Mouse (Mus musculus): ENCODE data around the gene Esrp2. TPM values are rescaled to one million over a fixed set of nuclear protein-coding genes. Genes with fewer than 3 reads are reported as not detected.

The Esrp2 gene
- polyA plus RNA-seq, 1 experiment from 2014 or later: 44.1 TPM

GRCm38 (mm10) chr8:106131488-106132222 is 5.1 kb downstream of the Esrp2 start:
- Histone ChIP-seq H3K4me2 (no peak overlapping the region), H3K4me1 (peaks cover 20% of the 10 kb centered on the region), H3K27me3 (peaks cover 23% of the 10 kb centered on the region), H3K4me3 (no peak overlapping the region), H3K9ac (no peak overlapping the region), H3K36me3 (peaks cover 53% of the 10 kb centered on the region), H3K9me3 (no peaks in the 10 kb centered on the region), H3K27ac (no peak overlapping the region)
- no peak for ATAC-seq (ENCODE audit: borderline replicate concordance, extremely low read depth, low FRiP score, low TSS enrichment)
- 75% methylated on average over 7 of the region's 7 CpGs for WGBS

- Histone ChIP-seq H3K9me3 (no peaks in the 10 kb centered on the region), H3K27ac (no peak overlapping the region), H3K9ac (no peak overlapping the region), H3K4me2 (no peak overlapping the region), H3K4me1 (peaks cover 13% of the 10 kb centered on the region), H3K4me3 (no peak overlapping the region), H3K36me3 (peaks cover 53% of the 10 kb centered on the region), H3K27me3 (peaks cover 17% of the 10 kb centered on the region)
- WGBS: 90% methylated on average over 4 of the region's 4 CpGs
- no peak for ATAC-seq (ENCODE audit: borderline replicate concordance, extremely low read depth, low FRiP score, low TSS enrichment)
Observed at GRCm38 (mm10) chr8:106131021-106131420, 5.8 kb downstream of the Esrp2 start.

- Histone ChIP-seq H3K9me3 (no peaks in the 10 kb centered on the region), H3K4me2 (no peak overlapping the region), H3K4me3 (no peak overlapping the region), H3K36me3 (peaks cover 53% of the 10 kb centered on the region), H3K27ac (no peak overlapping the region), H3K9ac (no peak overlapping the region), H3K27me3 (peaks cover 12% of the 10 kb centered on the region), H3K4me1 (peaks cover 13% of the 10 kb centered on the region)
- no peak for ATAC-seq (ENCODE audit: borderline replicate concordance, extremely low read depth, low FRiP score, low TSS enrichment)
- 71% methylated on average over 2 of the region's 2 CpGs for WGBS
Observed at GRCm38 (mm10) chr8:106130505-106130904, 6.3 kb downstream of the Esrp2 start.

GRCm38 (mm10) chr8:106129997-106130396 is 6.8 kb downstream of the Esrp2 start:
- peaks cover 53% of the 10 kb centered on the region for H3K36me3 ChIP-seq
- H3K4me3 ChIP-seq: no peak overlapping the region
- 84% methylated on average over 2 of the region's 2 CpGs for WGBS
- peaks cover 13% of the 10 kb centered on the region for H3K4me1 ChIP-seq
- H3K27me3 ChIP-seq: peaks cover 7% of the 10 kb centered on the region
- H3K9me3 ChIP-seq: no peaks in the 10 kb centered on the region
- no peak overlapping the region for H3K4me2 ChIP-seq
- no peak for ATAC-seq (ENCODE audit: borderline replicate concordance, extremely low read depth, low FRiP score, low TSS enrichment)
- H3K9ac ChIP-seq: no peak overlapping the region
- H3K27ac ChIP-seq: no peak overlapping the region

GRCm38 (mm10) chr8:106129232-106129930 is 7.4 kb downstream of the Esrp2 start:
- no peak overlapping the region for H3K27ac ChIP-seq
- H3K4me2 ChIP-seq: no peak overlapping the region
- H3K4me1 ChIP-seq: peaks cover 11% of the 10 kb centered on the region
- H3K9me3 ChIP-seq: no peaks in the 10 kb centered on the region
- H3K36me3 ChIP-seq: peaks cover 53% of the 10 kb centered on the region
- peaks cover under 1% of the 10 kb centered on the region; the same call in 1 of the 2 replicates for H3K27me3 ChIP-seq
- no peak overlapping the region for H3K4me3 ChIP-seq
- no peak for ATAC-seq (ENCODE audit: borderline replicate concordance, extremely low read depth, low FRiP score, low TSS enrichment)
- H3K9ac ChIP-seq: no peak overlapping the region

- no peaks in the 10 kb centered on the region for H3K27me3 ChIP-seq
- no peaks in the 10 kb centered on the region for H3K4me1 ChIP-seq
- H3K9ac ChIP-seq: no peak overlapping the region
- no peaks in the 10 kb centered on the region for H3K9me3 ChIP-seq
- H3K4me3 ChIP-seq: no peak overlapping the region
- H3K27ac ChIP-seq: no peak overlapping the region
- peaks cover 58% of the 10 kb centered on the region for H3K36me3 ChIP-seq
- no peak overlapping the region for H3K4me2 ChIP-seq
- no peak for ATAC-seq (ENCODE audit: borderline replicate concordance, extremely low read depth, low FRiP score, low TSS enrichment)
- WGBS: 84% methylated on average over 10 of the region's 10 CpGs
Observed at GRCm38 (mm10) chr8:106127882-106128410, 8.8 kb downstream of the Esrp2 start.

- no peak for ATAC-seq (ENCODE audit: borderline replicate concordance, extremely low read depth, low FRiP score, low TSS enrichment)
- Histone ChIP-seq H3K27ac (no peak overlapping the region), H3K4me1 (no peaks in the 10 kb centered on the region), H3K36me3 (peaks cover 51% of the 10 kb centered on the region), H3K4me3 (no peak overlapping the region), H3K9me3 (no peaks in the 10 kb centered on the region), H3K9ac (no peak overlapping the region), H3K27me3 (no peaks in the 10 kb centered on the region), H3K4me2 (no peak overlapping the region)
- WGBS: 64% methylated on average over 3 of the region's 3 CpGs
Observed at GRCm38 (mm10) chr8:106127054-106127453, 9.7 kb downstream of the Esrp2 start.

- H3K27ac ChIP-seq: no peak overlapping the region
- no peak overlapping the region for H3K4me2 ChIP-seq
- 100% methylated on average over 1 of the region's 1 CpGs for WGBS
- H3K4me3 ChIP-seq: no peak overlapping the region
- H3K36me3 ChIP-seq: peaks cover 47% of the 10 kb centered on the region
- no peak overlapping the region for H3K9ac ChIP-seq
- H3K4me1 ChIP-seq: no peaks in the 10 kb centered on the region
- H3K9me3 ChIP-seq: no peaks in the 10 kb centered on the region
- no peak for ATAC-seq (ENCODE audit: borderline replicate concordance, extremely low read depth, low FRiP score, low TSS enrichment)
- H3K27me3 ChIP-seq: no peaks in the 10 kb centered on the region
Observed at GRCm38 (mm10) chr8:106126055-106126454, 10.7 kb downstream of the Esrp2 start.

- no peaks in the 10 kb centered on the region for H3K9me3 ChIP-seq
- H3K27ac ChIP-seq: no peak overlapping the region
- no peak overlapping the region for H3K4me2 ChIP-seq
- H3K36me3 ChIP-seq: peaks cover 29% of the 10 kb centered on the region
- no peak for ATAC-seq (ENCODE audit: borderline replicate concordance, extremely low read depth, low FRiP score, low TSS enrichment)
- H3K4me3 ChIP-seq: no peak overlapping the region
- H3K27me3 ChIP-seq: no peaks in the 10 kb centered on the region
- no peaks in the 10 kb centered on the region for H3K4me1 ChIP-seq
- H3K9ac ChIP-seq: no peak overlapping the region
- WGBS: 82% methylated on average over 3 of the region's 3 CpGs
Observed at GRCm38 (mm10) chr8:106123443-106123842, 13.3 kb downstream of the Esrp2 start.

- peaks cover 5% of the 10 kb centered on the region for H3K4me1 ChIP-seq
- peaks cover 29% of the 10 kb centered on the region for H3K36me3 ChIP-seq
- no peaks in the 10 kb centered on the region for H3K27me3 ChIP-seq
- no peak for ATAC-seq (ENCODE audit: borderline replicate concordance, extremely low read depth, low FRiP score, low TSS enrichment)
- no peak overlapping the region for H3K4me3 ChIP-seq
- H3K4me2 ChIP-seq: no peak overlapping the region
- H3K27ac ChIP-seq: no peak overlapping the region
- H3K9ac ChIP-seq: no peak overlapping the region
- H3K9me3 ChIP-seq: no peaks in the 10 kb centered on the region
- WGBS: 93% methylated on average over 3 of the region's 3 CpGs
Observed at GRCm38 (mm10) chr8:106115897-106116296, 20.9 kb downstream of the Esrp2 start.

- Histone ChIP-seq H3K36me3 (peaks cover 49% of the 10 kb centered on the region), H3K9me3 (no peaks in the 10 kb centered on the region), H3K4me2 (no peak overlapping the region), H3K4me1 (peaks cover 5% of the 10 kb centered on the region), H3K9ac (no peak overlapping the region), H3K4me3 (no peak overlapping the region), H3K27ac (peak overlapping the region; percentile 59; the same call in 1 of the 2 replicates), H3K27me3 (no peaks in the 10 kb centered on the region)
- WGBS: 70% methylated on average over 1 of the region's 1 CpGs
- no peak for ATAC-seq (ENCODE audit: borderline replicate concordance, extremely low read depth, low FRiP score, low TSS enrichment)
Observed at GRCm38 (mm10) chr8:106112514-106112913, 24.3 kb downstream of the Esrp2 start.

GRCm38 (mm10) chr8:106112041-106112440 is 24.7 kb downstream of the Esrp2 start:
- H3K4me2 ChIP-seq: no peak overlapping the region
- peaks cover 5% of the 10 kb centered on the region for H3K4me1 ChIP-seq
- no peak overlapping the region for H3K9ac ChIP-seq
- no peaks in the 10 kb centered on the region for H3K9me3 ChIP-seq
- H3K4me3 ChIP-seq: no peak overlapping the region
- WGBS: 50% methylated on average over 2 of the region's 2 CpGs
- no peaks in the 10 kb centered on the region for H3K27me3 ChIP-seq
- peak; percentile 59; the same call in 1 of the 2 replicates for ATAC-seq (ENCODE audit: borderline replicate concordance, extremely low read depth, low FRiP score, low TSS enrichment)
- peaks cover 45% of the 10 kb centered on the region for H3K36me3 ChIP-seq
- peak overlapping the region; percentile 59; the same call in 1 of the 2 replicates for H3K27ac ChIP-seq
